Mouse (Mus musculus) hindbrain, embryonic 10.5 days (tissue): ENCODE results near the gene Tmem128. TPM values are rescaled to one million over a fixed set of nuclear protein-coding genes. Genes with fewer than 3 reads are reported as not detected.

Experiments
- DNase-seq: peaks from one replicate; pipeline ENCODE4 v3.0.0-alpha.2; 2017; ENCODE audit warnings: low spot score
- H3K27ac ChIP-seq: fragments of 300-500 bp; sonication (generic); 2 replicates; pipeline ENCODE4 v1.5.1; 2016; ENCODE audit warnings: mild to moderate bottlenecking, moderate library complexity
- H3K27me3 ChIP-seq: fragments of 300-500 bp; sonication (generic); 2 replicates; pipeline ENCODE4 v1.6.1; 2016; ENCODE audit warnings: mild to moderate bottlenecking; ENCODE audit not compliant: poor library complexity, insufficient read depth, severe bottlenecking
- H3K36me3 ChIP-seq: fragments of 300-500 bp; sonication (generic); 2 replicates; pipeline ENCODE4 v1.6.1; 2016; ENCODE audit warnings: mild to moderate bottlenecking, moderate library complexity
- H3K4me1 ChIP-seq: fragments of 300-500 bp; sonication (generic); replicated peaks from 2 replicates; pipeline ENCODE4 v1.6.1; 2016; ENCODE audit warnings: mild to moderate bottlenecking
- H3K4me3 ChIP-seq: fragments of 300-500 bp; sonication (generic); 2 replicates; pipeline ENCODE4 v1.5.1; 2016; ENCODE audit warnings: mild to moderate bottlenecking, moderate library complexity
- H3K9me3 ChIP-seq: fragments of 300-500 bp; sonication (generic); 2 replicates; pipeline ENCODE4 v1.6.1; 2016; ENCODE audit warnings: mild to moderate bottlenecking, moderate library complexity
- WGBS: fragments of 180-500 bp; shearing (Covaris S2); methylation state at CpG from one replicate; pipeline ENCODE4 v1.1.7; 2016; 5-methylcytosine and 5-hydroxymethylcytosine counted together
- polyA plus RNA-seq: library from polyadenylated mRNA; unstranded; fragments of >200 nt; fragmentation: Nextera tagmentation; extraction: Ambion mirVana; gene quantifications from 2 replicates; pipeline ENCODE4 v1.2.1, GENCODE M21; 2016

Gene Tmem128
- polyA plus RNA-seq, 1 experiment from 2014 or later = 93.4 TPM

DNA sequence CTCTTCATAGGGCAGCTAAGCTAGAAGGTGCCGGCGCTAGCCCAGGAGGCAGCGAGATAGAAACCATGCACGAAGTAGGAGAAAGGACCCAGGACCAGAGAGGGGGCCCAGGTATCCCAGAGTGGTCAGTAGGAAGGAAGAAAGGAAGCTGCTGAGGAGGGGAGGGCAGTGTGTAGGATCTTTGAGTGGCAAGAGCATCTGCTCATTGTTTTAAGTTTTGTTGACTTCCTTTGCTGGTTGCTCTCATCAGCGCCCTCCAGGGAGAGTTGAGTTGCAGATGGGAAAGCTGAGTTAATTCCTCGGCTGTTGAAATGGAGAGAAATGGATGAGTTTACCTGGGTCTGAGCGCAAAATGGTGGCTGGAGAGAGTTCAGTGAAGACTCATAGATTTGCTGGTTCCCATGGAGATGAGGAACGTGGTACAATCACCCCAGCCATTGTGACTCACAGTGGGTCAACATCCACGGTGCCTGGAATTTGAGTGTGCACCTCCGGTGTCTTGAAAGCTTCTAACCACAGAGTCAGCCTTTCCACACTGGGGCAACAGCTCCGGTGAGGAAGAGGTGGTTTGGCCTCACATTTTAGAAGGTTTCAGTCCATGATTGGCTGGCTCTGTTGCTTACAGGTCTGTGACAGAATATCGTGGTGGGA is 41.9 kb downstream of the Tmem128 start:
- 87% methylated on average over 12 of the region's 12 CpGs for WGBS
- DNase-seq = no peak
- H3K36me3 ChIP-seq = no peaks in the 10 kb centered on the region
- no peak overlapping the region for H3K27ac ChIP-seq
- no peak overlapping the region for H3K4me3 ChIP-seq
- peaks cover 12% of the 10 kb centered on the region for H3K4me1 ChIP-seq
- H3K9me3 ChIP-seq = no peaks in the 10 kb centered on the region
- peaks cover 5% of the 10 kb centered on the region for H3K27me3 ChIP-seq

DNA sequence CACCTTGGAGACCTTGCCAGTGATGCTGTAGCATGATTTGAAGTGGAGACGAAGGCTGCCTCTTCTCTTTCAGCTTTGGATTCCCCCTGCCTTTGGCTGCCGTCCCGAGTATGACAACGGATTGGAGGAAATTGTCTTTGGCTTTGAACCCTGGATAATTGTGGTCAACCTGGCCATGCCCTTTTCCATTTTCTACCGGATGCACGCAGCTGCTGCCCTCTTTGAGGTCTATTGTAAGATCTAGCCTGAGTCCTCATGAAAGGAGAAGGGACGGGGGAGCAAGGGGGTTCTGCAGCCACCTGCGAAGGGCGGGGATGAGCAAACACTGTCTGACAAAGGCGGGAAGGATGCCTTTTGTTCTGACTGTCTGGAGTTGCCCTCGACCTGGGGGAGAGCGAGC is 42.7 kb downstream of the Tmem128 start:
- Histone ChIP-seq H3K27me3 (peaks cover 5% of the 10 kb centered on the region), H3K4me1 (peaks cover 12% of the 10 kb centered on the region), H3K4me3 (no peak overlapping the region), H3K9me3 (no peaks in the 10 kb centered on the region), H3K27ac (peak overlapping the region; percentile 62), H3K36me3 (no peaks in the 10 kb centered on the region)
- 27% methylated on average over 12 of the region's 12 CpGs for WGBS
- DNase-seq = peak; percentile 18

DNA sequence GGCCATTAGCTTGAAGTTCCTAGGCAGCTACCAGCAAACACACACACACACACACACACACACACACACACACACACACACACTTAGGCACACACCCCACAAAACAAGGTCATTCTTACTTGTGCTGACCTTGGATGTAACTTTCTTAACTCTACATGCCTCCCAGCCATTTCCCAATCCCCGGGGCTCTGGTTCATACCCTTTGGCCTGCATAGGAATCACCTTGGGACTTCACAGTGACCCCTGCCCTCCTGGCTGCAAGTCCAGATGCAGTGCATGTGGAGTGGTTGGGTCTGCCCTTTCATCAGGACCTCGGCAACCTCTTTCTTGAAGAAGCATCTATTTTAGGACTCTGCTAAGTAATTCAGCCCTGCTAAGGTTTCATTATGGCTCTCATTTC is 45.3 kb downstream of the Tmem128 start:
- Histone ChIP-seq H3K27me3 (peaks cover 17% of the 10 kb centered on the region), H3K27ac (no peak overlapping the region), H3K4me3 (no peak overlapping the region), H3K36me3 (no peaks in the 10 kb centered on the region), H3K9me3 (no peaks in the 10 kb centered on the region), H3K4me1 (peaks cover 12% of the 10 kb centered on the region)
- DNase-seq = no peak
- 76% methylated on average over 2 of the region's 2 CpGs for WGBS

DNA sequence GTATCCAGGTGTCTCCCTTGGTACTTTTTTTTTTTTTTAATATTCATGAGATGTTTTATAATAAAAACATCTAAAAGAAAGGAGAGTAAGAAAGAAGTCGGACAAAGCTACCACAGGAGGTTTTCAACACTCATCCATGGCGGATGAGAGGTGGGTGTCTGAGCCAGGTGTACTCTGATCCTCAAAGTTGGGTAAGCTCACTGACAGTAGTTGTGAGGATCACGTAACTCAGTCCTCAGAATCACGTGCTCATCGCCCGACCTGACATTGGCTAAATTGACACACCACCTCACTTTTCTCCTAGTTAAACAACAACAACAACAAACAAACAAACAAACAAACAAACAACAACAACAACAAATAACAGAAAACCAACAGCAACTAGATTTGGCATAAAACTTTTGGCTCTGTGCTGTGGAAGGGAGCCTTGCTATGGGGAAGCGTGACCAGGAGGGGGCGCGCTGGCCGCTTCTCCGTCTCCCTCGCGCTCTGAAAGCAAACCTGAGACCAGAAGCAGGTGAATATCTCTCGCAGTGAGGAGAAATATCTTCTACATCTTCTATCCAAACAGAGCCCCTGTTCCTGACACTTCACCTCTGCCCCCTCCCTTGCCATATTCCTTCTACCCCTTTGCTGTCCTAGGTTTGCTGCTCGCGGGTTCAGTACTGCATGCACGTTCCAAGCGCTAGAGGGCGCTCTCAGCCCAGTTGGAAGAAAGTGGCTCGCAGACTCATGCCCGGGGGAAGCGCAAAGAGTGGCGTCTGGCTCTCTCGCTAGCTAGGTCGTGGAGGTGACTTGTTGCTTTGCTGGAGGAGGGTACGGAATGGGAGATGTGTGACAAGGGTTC is 47.5 kb downstream of the Tmem128 start:
- peak; percentile 89 for DNase-seq
- 8% methylated on average over 26 of the region's 26 CpGs for WGBS
- H3K9me3 ChIP-seq = no peaks in the 10 kb centered on the region
- peak overlapping the region; percentile 70 for H3K27ac ChIP-seq
- peaks cover 5% of the 10 kb centered on the region for H3K4me1 ChIP-seq
- no peaks in the 10 kb centered on the region for H3K36me3 ChIP-seq
- H3K4me3 ChIP-seq = peak overlapping the region; percentile 52
- peaks cover 16% of the 10 kb centered on the region for H3K27me3 ChIP-seq

DNA sequence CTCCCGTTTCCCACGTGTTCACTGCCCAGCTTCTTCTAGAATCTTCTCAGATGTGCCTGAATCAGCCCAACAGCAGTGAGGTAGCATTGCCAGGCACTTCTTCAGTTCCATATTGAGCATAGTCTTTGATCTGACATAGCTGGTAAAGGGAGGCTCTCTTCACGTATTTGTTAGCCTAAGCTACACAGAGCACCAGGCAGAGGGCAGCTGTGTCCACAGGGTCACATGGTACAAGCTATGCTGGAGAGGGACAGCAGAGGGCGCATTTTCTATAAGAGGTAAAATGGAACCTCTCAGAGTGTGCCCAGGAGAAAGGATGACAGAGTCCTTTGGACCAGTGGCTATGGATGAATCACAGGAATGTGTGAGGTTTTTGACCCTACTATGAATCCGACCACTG is 48.9 kb downstream of the Tmem128 start:
- no peak overlapping the region for H3K27ac ChIP-seq
- H3K27me3 ChIP-seq = peaks cover 16% of the 10 kb centered on the region
- 0 out of 2 replicates have a peak, but pooled peaks cover 3% of the 10 kb centered on the region for H3K9me3 ChIP-seq
- peak; percentile 66 for DNase-seq
- no peaks in the 10 kb centered on the region for H3K36me3 ChIP-seq
- WGBS = 50% methylated on average over 5 of the region's 5 CpGs
- no peak overlapping the region for H3K4me3 ChIP-seq
- H3K4me1 ChIP-seq = no peaks in the 10 kb centered on the region

DNA sequence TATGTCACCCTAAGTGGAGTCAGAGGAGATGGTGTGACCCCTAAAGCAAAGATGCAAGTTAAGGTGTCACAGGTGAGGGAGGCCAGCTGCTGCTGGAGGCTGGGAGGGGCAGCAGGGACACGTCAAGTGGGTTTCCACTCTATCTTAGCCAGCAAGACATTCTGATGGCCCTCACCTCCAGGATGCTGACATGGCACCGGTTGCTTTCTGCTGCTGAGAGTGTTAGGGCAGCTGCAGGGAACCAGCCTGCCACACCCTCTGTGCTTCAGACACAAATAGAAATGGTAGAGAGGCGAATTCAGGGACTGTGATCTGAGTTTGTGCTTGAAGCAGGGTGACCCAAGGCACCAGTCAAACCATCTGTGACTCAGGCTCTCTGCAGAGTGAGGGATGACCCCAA is 49.8 kb downstream of the Tmem128 start:
- Histone ChIP-seq H3K36me3 (no peaks in the 10 kb centered on the region), H3K27ac (no peak overlapping the region), H3K4me3 (no peak overlapping the region), H3K9me3 (0 out of 2 replicates have a peak, but pooled peaks cover 3% of the 10 kb centered on the region), H3K4me1 (peaks cover 1% of the 10 kb centered on the region; the same call in 1 of the 2 replicates), H3K27me3 (peaks cover 19% of the 10 kb centered on the region)
- DNase-seq = no peak
- 68% methylated on average over 3 of the region's 3 CpGs for WGBS

Other genes starting within 250 kb of the Tmem128 start
- gene Stx18, start 221.4 kb upstream of the Tmem128 start, polyA plus RNA-seq = 52.0 and 52.7 TPM in 2 replicates
- gene Nsg1, start 100.3 kb upstream of the Tmem128 start, polyA plus RNA-seq = 142 and 224 TPM in 2 replicates
- 16.4 and 19.4 TPM in 2 replicates for gene Zbtb49, start 39.7 kb upstream of the Tmem128 start, polyA plus RNA-seq
- 101 and 148 TPM in 2 replicates for gene Lyar, start 39.7 kb upstream of the Tmem128 start, polyA plus RNA-seq
- gene Otop1, start 15.8 kb downstream of the Tmem128 start, polyA plus RNA-seq = 0.06 and 0.07 TPM in 2 replicates
- gene Drd5, start 59.2 kb downstream of the Tmem128 start, polyA plus RNA-seq = not detected in 2 replicates
- gene Slc2a9, start 243.0 kb downstream of the Tmem128 start, polyA plus RNA-seq = 0.11 and 0.44 TPM in 2 replicates